Mouse (Mus musculus) v-Abl transformed pro-B cells (cell line): ENCODE results near the gene Strip2.

Source experiments
- in situ Hi-C, 2 experiments: fragments of 400-800 bp; cut with MboI; formaldehyde crosslinking; loops; one replicate each; pipeline ENCODE4 v1.15.1; 2025; ENCODE audit not compliant: unreplicated experiment in 2 of 2

The Strip2 gene

GRCm38 (mm10) chr6:29998140-29998539 lies 81.3 kb downstream of the Strip2 start:
- in situ Hi-C loops = no loop called here

DNA sequence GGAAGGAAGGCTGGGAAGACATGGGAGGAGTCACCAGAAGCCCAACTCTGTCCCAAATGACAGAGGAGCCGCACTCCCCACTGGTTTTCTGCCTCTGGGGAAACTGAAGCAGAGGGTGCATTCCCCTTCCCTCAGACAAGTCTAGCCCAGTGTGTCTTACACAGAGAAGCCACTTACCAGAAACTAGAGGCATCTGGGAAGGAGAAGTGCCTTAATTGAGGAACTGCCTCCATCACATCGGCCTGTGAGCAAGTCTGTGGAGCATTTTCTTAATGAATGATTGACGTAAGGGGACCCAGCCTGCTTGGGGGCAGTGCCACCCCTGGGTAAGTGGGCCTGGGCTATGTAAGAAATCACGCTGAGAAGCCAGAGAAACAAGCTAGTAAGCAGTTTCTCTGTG lies 82.0 kb downstream of the Strip2 start:
- in situ Hi-C loops = no loop called here

GRCm38 (mm10) chr6:30002628-30003027 lies 85.8 kb downstream of the Strip2 start:
- in situ Hi-C loops = no loop called here

DNA sequence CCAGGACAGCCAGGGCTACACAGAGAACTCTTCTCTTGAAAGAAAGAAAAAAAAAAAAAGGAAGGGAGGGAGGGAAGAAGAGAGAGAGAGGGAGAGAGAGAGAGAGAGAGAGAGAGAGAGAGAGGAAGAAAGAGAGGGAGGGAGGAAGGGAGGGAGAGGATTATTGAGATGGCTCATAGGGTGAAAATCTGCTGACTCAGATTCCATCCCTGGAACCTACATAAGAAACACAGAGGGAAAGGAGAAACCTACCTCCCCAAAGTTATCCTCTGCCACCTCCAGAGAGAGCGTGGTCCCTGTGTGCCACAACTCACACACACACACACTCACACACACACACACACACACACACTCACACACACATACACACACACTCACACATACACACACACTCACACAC lies 89.0 kb downstream of the Strip2 start:
- in situ Hi-C loops = no loop called here

DNA sequence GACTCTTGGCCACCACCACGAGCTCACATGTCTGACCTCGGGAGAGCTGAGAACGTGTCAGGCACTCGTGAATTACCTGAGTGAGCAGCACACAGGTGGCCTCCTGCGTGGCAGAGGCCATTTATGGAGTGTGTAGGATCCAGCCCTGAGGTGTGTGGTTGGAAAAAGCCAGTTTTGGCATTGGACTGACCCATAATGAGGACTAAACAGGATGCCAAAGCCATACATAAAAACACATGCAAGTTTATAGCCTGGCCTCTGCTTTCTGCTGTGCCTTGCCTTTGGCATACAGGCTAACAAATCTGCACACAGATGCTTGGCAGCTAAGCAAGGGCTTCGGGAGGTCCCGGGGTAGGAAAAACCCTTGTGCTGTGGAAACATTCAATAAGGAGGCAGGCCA lies 92.4 kb downstream of the Strip2 start:
- in situ Hi-C loops = no loop called here
